Mouse (Mus musculus) forebrain, embryonic 11.5 days (tissue): ENCODE measurements around the gene Pomc. TPM values are rescaled to one million over a fixed set of nuclear protein-coding genes. Genes with fewer than 3 reads are reported as not detected.
A peak's percentile ranks its signal among the peaks of the same experiment; 100 is the strongest.
"Not testable (repeated sequence)": the region's sequence is repeated elsewhere in the genome, so short reads cannot be mapped to it uniquely, and the experiment has no call there.

Experiments
- ATAC-seq: fragments of 200-750 bp; cut with Nextera tagmentation; replicated peaks from 2 replicates; pipeline ENCODE4 v1.8.0; 2017; ENCODE audit warnings: moderate TSS enrichment; ENCODE audit not compliant: low FRiP score
- DNase-seq: peaks from one replicate; pipeline ENCODE4 v3.0.0-alpha.2; 2017; ENCODE audit warnings: low spot score
- H3K27ac ChIP-seq: fragments of 300-500 bp; sonication (generic); 2 replicates; pipeline ENCODE4 v1.5.1; 2014; ENCODE audit warnings: low read depth, low read length
- H3K27me3 ChIP-seq: fragments of 300-500 bp; sonication (generic); 2 replicates; pipeline ENCODE4 v1.6.1; 2014; ENCODE audit warnings: mild to moderate bottlenecking, low read length, mixed read lengths; ENCODE audit not compliant: control insufficient read depth, insufficient read depth
- H3K36me3 ChIP-seq: fragments of 300-500 bp; sonication (generic); 2 replicates; pipeline ENCODE4 v1.6.1; 2014; ENCODE audit warnings: mild to moderate bottlenecking, low read length, moderate library complexity, mixed read lengths; ENCODE audit not compliant: control insufficient read depth, insufficient read depth
- H3K4me1 ChIP-seq: fragments of 300-500 bp; sonication (generic); replicated peaks from 2 replicates; pipeline ENCODE4 v1.6.1; 2014; ENCODE audit warnings: low read length, mixed read lengths; ENCODE audit not compliant: control insufficient read depth, insufficient read depth
- H3K4me2 ChIP-seq: fragments of 300-500 bp; sonication (generic); 2 replicates; pipeline ENCODE4 v1.6.1; 2014; ENCODE audit warnings: low read depth, mild to moderate bottlenecking, low read length, moderate library complexity, mixed read lengths; ENCODE audit not compliant: severe bottlenecking
- H3K4me3 ChIP-seq: fragments of 300-500 bp; sonication (generic); 2 replicates; pipeline ENCODE4 v1.5.1; 2014; ENCODE audit warnings: low read depth, low read length
- H3K9ac ChIP-seq: fragments of 300-500 bp; sonication (generic); 2 replicates; pipeline ENCODE4 v1.6.1; 2014; ENCODE audit warnings: low read length
- H3K9me3 ChIP-seq: fragments of 300-500 bp; sonication (generic); 2 replicates; pipeline ENCODE4 v1.6.1; 2016; ENCODE audit warnings: low read length, mixed read lengths; ENCODE audit not compliant: control insufficient read depth
- WGBS: fragments of 180-500 bp; shearing (Covaris S2); extraction: QIAGEN DNeasy Blood & Tissue Kit; methylation state at CpG from one replicate; pipeline ENCODE4 v1.1.7; 2014; 5-methylcytosine and 5-hydroxymethylcytosine counted together
- polyA plus RNA-seq: library from polyadenylated mRNA; unstranded; fragments of >200 nt; fragmentation: Nextera tagmentation; extraction: Ambion mirVana; gene quantifications from 2 replicates; pipeline ENCODE4 v1.2.1, GENCODE M21; 2014

Gene Pomc
- polyA plus RNA-seq, 1 experiment from 2014 or later, result 6.4 TPM

DNA sequence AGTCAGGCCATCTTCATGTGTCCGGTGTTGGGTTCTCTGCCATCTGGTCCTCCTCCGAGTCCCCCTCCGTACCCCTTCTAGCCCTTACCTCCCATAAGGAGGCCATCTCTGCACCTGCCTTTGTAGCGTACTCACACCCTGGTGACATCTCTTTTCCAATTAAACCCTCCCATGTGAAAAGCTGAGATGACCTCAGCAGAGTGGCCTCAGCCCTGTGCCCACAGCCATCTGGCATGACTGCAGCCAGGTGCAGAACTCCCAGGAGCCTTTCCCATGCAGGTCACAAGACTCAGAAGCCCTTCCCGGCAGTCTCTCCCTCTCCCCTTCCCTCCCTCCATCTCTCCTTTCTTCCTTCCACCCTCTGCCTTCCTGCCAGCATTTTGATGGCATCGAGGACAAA, 7.2 kb upstream of the Pomc start:
- no peak overlapping the region for H3K4me2 ChIP-seq
- ATAC-seq, result no peak
- H3K27ac ChIP-seq, result no peak overlapping the region
- H3K4me3 ChIP-seq, result no peak overlapping the region
- DNase-seq, result no peak
- 81% methylated on average over 6 of the region's 6 CpGs for WGBS
- no peaks in the 10 kb centered on the region for H3K4me1 ChIP-seq
- H3K9me3 ChIP-seq, result no peaks in the 10 kb centered on the region
- no peaks in the 10 kb centered on the region for H3K27me3 ChIP-seq
- H3K9ac ChIP-seq, result no peak overlapping the region
- H3K36me3 ChIP-seq, result no peaks in the 10 kb centered on the region

DNA sequence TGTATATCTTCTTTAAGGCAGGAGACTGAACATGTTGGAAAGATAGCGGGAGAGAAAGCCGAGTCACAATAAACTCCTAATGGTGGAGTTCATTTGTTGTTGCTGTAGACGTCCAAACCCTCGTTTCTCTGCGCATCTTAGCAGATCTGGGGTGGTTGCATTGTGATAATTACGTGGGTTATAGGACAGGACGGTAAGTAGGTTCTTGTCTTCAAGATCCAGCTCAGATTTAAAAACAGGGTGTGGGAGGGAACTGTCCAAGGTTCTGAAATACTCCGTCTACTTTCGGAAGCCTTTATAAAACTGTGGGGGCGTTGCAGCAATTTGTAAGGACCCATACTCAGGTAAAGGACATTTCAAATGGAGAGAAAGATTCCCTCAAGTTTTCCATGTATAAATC, 620 bp downstream of the Pomc start:
- no peaks in the 10 kb centered on the region for H3K36me3 ChIP-seq
- H3K27ac ChIP-seq, result no peak overlapping the region
- no peak for ATAC-seq
- H3K27me3 ChIP-seq, result peaks cover 12% of the 10 kb centered on the region; the same call in 1 of the 2 replicates
- no peak overlapping the region for H3K9ac ChIP-seq
- H3K4me3 ChIP-seq, result no peak overlapping the region
- no peak overlapping the region for H3K4me2 ChIP-seq
- peaks cover 4% of the 10 kb centered on the region for H3K4me1 ChIP-seq
- WGBS, result 33% methylated on average over 10 of the region's 10 CpGs
- H3K9me3 ChIP-seq, result no peaks in the 10 kb centered on the region
- DNase-seq, result no peak

DNA sequence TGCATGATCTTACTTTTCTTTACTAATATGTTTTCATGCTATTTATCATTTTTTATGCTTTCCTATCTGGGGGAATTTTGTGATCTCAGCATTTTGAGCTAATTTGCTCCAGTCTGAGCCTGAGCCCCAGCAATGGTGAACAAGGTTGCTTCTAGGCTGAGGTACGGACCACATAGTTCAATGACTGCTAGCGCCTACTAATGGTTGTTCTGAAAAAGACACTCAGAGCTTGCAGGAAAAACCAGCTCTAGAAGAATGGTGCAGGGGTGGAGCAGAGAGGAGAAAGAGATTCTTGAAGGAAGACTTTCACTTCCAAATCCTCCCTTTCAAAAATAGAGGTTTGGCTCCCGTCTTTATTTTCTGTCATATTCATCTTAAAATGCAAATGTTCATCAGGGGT, 1.6 kb downstream of the Pomc start:
- no peak for DNase-seq
- WGBS, result 19% methylated on average over 3 of the region's 3 CpGs
- H3K4me2 ChIP-seq, result no peak overlapping the region
- no peak overlapping the region for H3K27ac ChIP-seq
- ATAC-seq, result no peak
- no peaks in the 10 kb centered on the region for H3K36me3 ChIP-seq
- peaks cover 7% of the 10 kb centered on the region for H3K4me1 ChIP-seq
- H3K27me3 ChIP-seq, result peaks cover 12% of the 10 kb centered on the region; the same call in 1 of the 2 replicates
- no peaks in the 10 kb centered on the region for H3K9me3 ChIP-seq
- H3K9ac ChIP-seq, result no peak overlapping the region
- no peak overlapping the region for H3K4me3 ChIP-seq

DNA sequence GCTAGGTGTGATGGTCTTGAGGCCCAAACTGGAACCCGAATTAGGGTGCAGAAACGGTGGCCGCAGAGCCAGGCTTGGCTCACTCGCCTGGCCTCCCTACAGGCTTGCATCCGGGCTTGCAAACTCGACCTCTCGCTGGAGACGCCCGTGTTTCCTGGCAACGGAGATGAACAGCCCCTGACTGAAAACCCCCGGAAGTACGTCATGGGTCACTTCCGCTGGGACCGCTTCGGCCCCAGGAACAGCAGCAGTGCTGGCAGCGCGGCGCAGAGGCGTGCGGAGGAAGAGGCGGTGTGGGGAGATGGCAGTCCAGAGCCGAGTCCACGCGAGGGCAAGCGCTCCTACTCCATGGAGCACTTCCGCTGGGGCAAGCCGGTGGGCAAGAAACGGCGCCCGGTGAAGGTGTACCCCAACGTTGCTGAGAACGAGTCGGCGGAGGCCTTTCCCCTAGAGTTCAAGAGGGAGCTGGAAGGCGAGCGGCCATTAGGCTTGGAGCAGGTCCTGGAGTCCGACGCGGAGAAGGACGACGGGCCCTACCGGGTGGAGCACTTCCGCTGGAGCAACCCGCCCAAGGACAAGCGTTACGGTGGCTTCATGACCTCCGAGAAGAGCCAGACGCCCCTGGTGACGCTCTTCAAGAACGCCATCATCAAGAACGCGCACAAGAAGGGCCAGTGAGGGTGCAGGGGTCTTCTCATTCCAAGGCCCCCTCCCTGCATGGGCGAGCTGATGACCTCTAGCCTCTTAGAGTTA, 5.2 kb downstream of the Pomc start:
- Histone ChIP-seq H3K4me3 (peak overlapping the region; percentile 63), H3K9ac (peak overlapping the region; percentile 86), H3K36me3 (no peaks in the 10 kb centered on the region), H3K4me1 (peaks cover 7% of the 10 kb centered on the region), H3K4me2 (peak overlapping the region; percentile 83), H3K27me3 (peaks cover 6% of the 10 kb centered on the region; the same call in 1 of the 2 replicates), H3K9me3 (no peaks in the 10 kb centered on the region), H3K27ac (peak overlapping the region; percentile 83)
- 3% methylated on average over 53 of the region's 53 CpGs for WGBS
- peak; percentile 97 for ATAC-seq
- peak; percentile 93 for DNase-seq

DNA sequence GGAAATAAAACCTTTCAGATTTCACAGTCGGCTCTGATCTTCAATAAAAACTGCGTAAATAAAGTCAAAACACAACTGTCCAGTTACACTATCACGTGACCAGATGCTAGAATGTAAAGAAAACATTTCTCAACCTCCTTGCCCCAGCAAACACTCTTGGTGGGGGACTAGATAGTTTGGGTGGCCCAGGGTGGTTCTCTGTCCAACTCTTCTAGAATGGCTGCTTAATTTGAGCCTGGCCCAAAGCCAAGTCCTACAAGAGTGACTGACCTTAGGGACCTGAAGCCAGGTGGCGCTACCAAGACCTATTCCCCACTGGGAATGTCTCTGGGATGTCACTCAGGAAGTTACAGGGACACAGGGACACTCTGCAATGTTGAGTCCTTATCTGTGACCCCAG, 5.8 kb downstream of the Pomc start:
- Histone ChIP-seq H3K36me3 (no peaks in the 10 kb centered on the region), H3K27me3 (peaks cover 2% of the 10 kb centered on the region; the same call in 1 of the 2 replicates), H3K4me3 (peak overlapping the region; percentile 63), H3K9ac (peak overlapping the region; percentile 86), H3K4me2 (peak overlapping the region; percentile 83), H3K4me1 (peaks cover 7% of the 10 kb centered on the region), H3K9me3 (no peaks in the 10 kb centered on the region), H3K27ac (no peak overlapping the region)
- no peak for ATAC-seq
- no peak for DNase-seq
- 53% methylated on average over 4 of the region's 4 CpGs for WGBS

DNA sequence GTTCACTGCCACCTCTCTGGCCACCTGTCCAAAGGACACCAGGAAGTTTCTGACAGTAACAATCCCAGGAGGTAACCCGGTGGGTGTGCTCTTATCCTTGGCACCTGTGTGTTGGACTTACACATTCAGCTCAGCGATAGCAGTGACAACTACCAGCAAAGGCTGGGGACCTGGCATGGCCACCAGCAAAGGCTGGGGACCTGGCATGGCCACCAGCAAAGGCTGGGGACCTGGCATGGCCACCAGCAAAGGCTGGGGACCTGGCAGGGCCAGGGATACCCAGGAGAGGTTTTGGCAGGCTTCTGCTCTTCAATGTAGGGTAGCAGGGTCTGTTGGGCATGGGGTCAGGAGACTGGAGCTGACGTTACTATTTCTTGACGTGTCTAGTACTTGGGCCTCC, 12.4 kb downstream of the Pomc start:
- H3K27ac ChIP-seq, result no peak overlapping the region
- H3K9me3 ChIP-seq, result no peaks in the 10 kb centered on the region
- no peak overlapping the region for H3K4me2 ChIP-seq
- ATAC-seq (no peak), DNase-seq (no peak)
- H3K4me1 ChIP-seq, result no peaks in the 10 kb centered on the region
- H3K36me3 ChIP-seq, result no peaks in the 10 kb centered on the region
- no peak overlapping the region for H3K4me3 ChIP-seq
- H3K9ac ChIP-seq, result no peak overlapping the region
- 94% methylated on average over 4 of the region's 4 CpGs for WGBS
- no peaks in the 10 kb centered on the region for H3K27me3 ChIP-seq

DNA sequence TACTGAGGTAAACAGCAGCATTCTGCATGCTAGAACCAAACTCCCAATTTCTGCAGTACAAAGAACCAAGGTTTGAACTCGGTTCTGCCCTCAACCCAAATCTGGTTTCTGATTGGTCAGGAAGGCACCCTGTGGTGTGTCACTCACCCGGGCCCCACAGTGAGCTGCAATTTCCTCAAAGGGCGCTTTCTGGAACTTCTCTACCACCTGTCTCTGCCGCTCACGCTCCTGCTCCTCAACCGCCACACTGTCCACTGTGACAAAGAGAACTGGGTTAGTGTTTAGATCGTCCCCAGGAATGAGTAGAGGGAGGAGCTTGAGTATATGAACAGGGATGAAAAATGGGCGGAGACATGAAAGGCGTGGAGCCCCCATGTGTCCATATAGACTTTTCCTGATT, 13.6 kb downstream of the Pomc start:
- no peak for ATAC-seq
- no peak overlapping the region for H3K27ac ChIP-seq
- H3K9ac ChIP-seq, result no peak overlapping the region
- 70% methylated on average over 9 of the region's 9 CpGs for WGBS
- H3K4me3 ChIP-seq, result no peak overlapping the region
- H3K4me1 ChIP-seq, result no peaks in the 10 kb centered on the region
- DNase-seq, result no peak
- no peaks in the 10 kb centered on the region for H3K36me3 ChIP-seq
- H3K4me2 ChIP-seq, result no peak overlapping the region
- no peaks in the 10 kb centered on the region for H3K9me3 ChIP-seq
- no peaks in the 10 kb centered on the region for H3K27me3 ChIP-seq

DNA sequence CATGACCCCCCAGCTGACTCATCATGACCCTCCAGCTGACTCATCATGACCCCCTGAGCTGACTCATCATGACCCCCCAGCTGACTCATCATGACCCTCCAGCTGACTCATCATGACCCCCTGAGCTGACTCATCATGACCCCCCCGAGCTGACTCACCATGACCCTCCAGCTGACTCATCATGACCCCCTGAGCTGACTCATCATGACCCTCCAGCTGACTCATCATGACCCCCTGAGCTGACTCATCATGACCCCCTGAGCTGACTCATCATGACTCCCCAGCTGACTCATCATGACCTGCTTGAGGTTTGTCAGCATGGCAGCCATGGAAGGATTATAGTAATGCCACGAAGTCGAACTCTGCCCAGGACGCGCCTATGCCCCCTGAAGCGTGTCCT, 18.4 kb downstream of the Pomc start:
- 97% methylated on average over 6 of the region's 6 CpGs for WGBS
- not testable (repeated sequence) for ATAC-seq, H3K4me1 ChIP-seq, H3K27me3 ChIP-seq, H3K4me2 ChIP-seq, H3K4me3 ChIP-seq, H3K27ac ChIP-seq, DNase-seq, H3K9me3 ChIP-seq, H3K36me3 ChIP-seq, H3K9ac ChIP-seq

DNA sequence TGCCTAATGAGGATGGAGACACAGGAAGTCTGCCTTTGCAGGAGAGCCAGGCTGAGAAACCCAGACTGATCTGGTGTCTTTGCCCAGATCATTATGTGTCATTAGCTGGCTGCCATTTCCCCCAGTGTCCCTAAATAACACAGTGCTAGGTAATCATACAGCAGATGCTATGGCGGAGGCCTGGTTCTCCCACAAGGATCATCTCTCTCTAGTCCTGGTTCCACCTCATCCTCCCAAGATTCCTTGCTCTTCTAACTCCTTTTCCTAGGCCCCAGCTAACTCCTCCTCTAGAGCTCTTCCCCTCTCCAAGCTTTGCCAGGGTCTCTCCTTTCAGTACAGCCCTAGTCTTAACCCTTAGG, 26.2 kb downstream of the Pomc start:
- Histone ChIP-seq H3K27ac (no peak overlapping the region), H3K4me1 (peaks cover 4% of the 10 kb centered on the region; the same call in 1 of the 2 replicates), H3K9me3 (no peaks in the 10 kb centered on the region), H3K4me2 (peak overlapping the region; percentile 87; the same call in 1 of the 2 replicates), H3K36me3 (no peaks in the 10 kb centered on the region; the same call in 1 of the 2 replicates), H3K9ac (no peak overlapping the region; the same call in 1 of the 2 replicates), H3K27me3 (no peaks in the 10 kb centered on the region; the same call in 1 of the 2 replicates), H3K4me3 (no peak overlapping the region)
- 67% methylated on average over 1 of the region's 1 CpGs for WGBS
- DNase-seq, result no peak
- ATAC-seq, result no peak
